In genomic region chr12:105523737-105524136, GRCm38 (mm10) we compare ENCODE assay signal across 22 mouse cellular contexts. TPM values are rescaled to one million over a fixed set of nuclear protein-coding genes. Genes with fewer than 3 reads are reported as not detected.
A peak's percentile ranks its signal among the peaks of the same experiment; 100 is the strongest.
DNase-seq lines count a peak whose midpoint lies in the region; ATAC-seq lines count a peak whose summit lies in the region.
"Had no signal": no experiment of that assay in that cellular context is flagged by ENCODE, and none has a peak within 500 bp of the region (broad histone marks: within the 10 kb centered on the region; RNA-seq: fewer than 3 reads in every experiment).

No protein-coding gene starts in this region.

- no peak overlapping the region for H3K9ac ChIP-seq in heart, embryonic 12.5 days
- no peak overlapping the region for H3K9ac ChIP-seq in kidney, embryonic 16.5 days (replicated peaks; ENCODE audit: low read length)
- H3K9ac ChIP-seq: embryonic facial prominence, embryonic 15.5 days; heart, embryonic 13.5 days; hindbrain, embryonic 14.5 days; liver, postnatal 0 days; midbrain, embryonic 15.5 days had no signal

- no peak overlapping the region for H3K27ac ChIP-seq in heart, embryonic 12.5 days (ENCODE audit: poor library complexity, severe bottlenecking)
- no peak overlapping the region for H3K27ac ChIP-seq in kidney, embryonic 16.5 days (ENCODE audit: low read length)
- H3K27ac ChIP-seq: embryonic facial prominence, embryonic 15.5 days; forebrain, embryonic 10.5 days; heart, embryonic 13.5 days; hindbrain, embryonic 14.5 days; midbrain, embryonic 15.5 days had no signal

- 0 out of 2 replicates have a peak, but pooled peaks have one; percentile 22 for ATAC-seq in heart, embryonic 12.5 days (ENCODE audit: insufficient number of reproducible peaks, low FRiP score)
- ATAC-seq in kidney, embryonic 16.5 days (ENCODE audit: low FRiP score, low TSS enrichment) = no peak
- ATAC-seq: liver, postnatal 0 days; midbrain, embryonic 15.5 days had no signal

- no peak overlapping the region for H3K4me2 ChIP-seq in heart, embryonic 12.5 days
- H3K4me2 ChIP-seq in kidney, embryonic 16.5 days (replicated peaks; ENCODE audit: low read depth, low read length) = no peak overlapping the region
- H3K4me2 ChIP-seq: embryonic facial prominence, embryonic 15.5 days; heart, embryonic 13.5 days; hindbrain, embryonic 14.5 days; midbrain, embryonic 15.5 days had no signal

- peaks cover 31% of the 10 kb centered on the region for H3K4me1 ChIP-seq in heart, embryonic 12.5 days (replicated peaks)
- H3K4me1 ChIP-seq in kidney, embryonic 16.5 days (ENCODE audit: insufficient read depth, low read length) = peaks cover 16% of the 10 kb centered on the region
- H3K4me1 ChIP-seq: megakaryocyte, embryonic 14.5 days; midbrain, embryonic 15.5 days had no signal

- no peaks in the 10 kb centered on the region for H3K36me3 ChIP-seq in heart, embryonic 12.5 days
- no peaks in the 10 kb centered on the region for H3K36me3 ChIP-seq in kidney, embryonic 16.5 days (ENCODE audit: insufficient read depth, low read length)
- H3K36me3 ChIP-seq: embryonic facial prominence, embryonic 15.5 days; forebrain, embryonic 10.5 days; heart, embryonic 13.5 days; midbrain, embryonic 15.5 days had no signal

- 53% methylated on average over 2 of the region's 2 CpGs for WGBS in heart, embryonic 12.5 days
- 41% methylated on average over 2 of the region's 2 CpGs for WGBS in kidney, embryonic 16.5 days

- H3K27me3 ChIP-seq in heart, embryonic 12.5 days (replicated peaks) = 0 out of 2 replicates have a peak, but pooled peaks cover 9% of the 10 kb centered on the region
- no peaks in the 10 kb centered on the region for H3K27me3 ChIP-seq in kidney, embryonic 16.5 days (ENCODE audit: insufficient read depth, low read length)
- H3K27me3 ChIP-seq: embryonic facial prominence, embryonic 15.5 days; midbrain, embryonic 15.5 days had no signal

- peak; percentile 26 for DNase-seq in adrenal gland, postnatal 10 days
- DNase-seq in adrenal gland, adult 18-20 months (ENCODE audit: low spot score in 2 of 2) = no peak
- no peak for DNase-seq in heart, adult 8-10 months (ENCODE audit: low spot score)
- peak; percentile 36 to 49 for DNase-seq in kidney, postnatal 36 days
- peak; percentile 49 for DNase-seq in heart, postnatal 4 days
- DNase-seq in spleen, postnatal 10 days (ENCODE audit: low spot score in 2 of 2) = no peak
- DNase-seq: cerebellum, adult 11 months; kidney, adult 18-20 months; liver; liver, postnatal 0 days; thymus, postnatal 14 days had no signal

- no peak overlapping the region for H3K4me3 ChIP-seq in heart, embryonic 12.5 days
- H3K4me3 ChIP-seq in kidney, embryonic 16.5 days (ENCODE audit: low read length) = no peak overlapping the region
- H3K4me3 ChIP-seq: embryonic facial prominence, embryonic 15.5 days; forebrain, embryonic 10.5 days; heart, embryonic 13.5 days; megakaryocyte, embryonic 14.5 days; midbrain, embryonic 15.5 days had no signal

- H3K9me3 ChIP-seq in heart, embryonic 12.5 days (replicated peaks) = peaks cover 4% of the 10 kb centered on the region
- peaks cover 4% of the 10 kb centered on the region; the same call in 1 of the 2 replicates for H3K9me3 ChIP-seq in kidney, embryonic 16.5 days (ENCODE audit: low read length)
- H3K9me3 ChIP-seq: embryonic facial prominence, embryonic 15.5 days; forebrain, embryonic 10.5 days; midbrain, embryonic 15.5 days had no signal

RNA-seq across cellular contexts. Expression of gene Bdkrb2, which starts 39.3 kb away (rescaled TPM):
- 10 to 100 TPM in 1 of 2 experiments, 1 to 10 TPM in 1; 7.4 to 11.6 TPM for total RNA-seq in adrenal gland, postnatal 10 days (2021)
- total RNA-seq in adrenal gland, adult 18-20 months (2021) = 10 to 100 TPM; 11.7 to 14.9 TPM
- 1.5 and 1.6 TPM in 2 replicates for polyA plus RNA-seq in heart, embryonic 12.5 days (2016; fragmentation: Nextera tagmentation; extraction: Ambion mirVana)
- under 1 TPM; 0.26 to 0.44 (median 0.33) TPM for total RNA-seq in heart, adult 8-10 months (2022)
- 1.7 and 1.9 TPM in 2 replicates for polyA plus RNA-seq in kidney, embryonic 16.5 days (2015; fragmentation: Nextera tagmentation; extraction: Ambion mirVana)
- total RNA-seq in heart, postnatal 4 days (2021) = 1 to 10 TPM; 2.1 to 2.5 TPM
- total RNA-seq: common myeloid progenitor, adult 5-6 weeks; MEL; neutrophil, adult 5-6 weeks had no signal

Comparison
In these comparisons a context has a peak if more than half of its experiments do, and no peak if none do; other contexts are left out.
1. DNase-seq: peak in adrenal gland, postnatal 10 days (single experiment), kidney, postnatal 36 days (2 of 2) and heart, postnatal 4 days (single experiment); none in adrenal gland, adult 18-20 months (0 of 2), heart, adult 8-10 months (single experiment) and spleen, postnatal 10 days (0 of 2).